Mouse (Mus musculus) heart, embryonic 15.5 days (tissue): ENCODE results near the gene Foxn3. TPM values are rescaled to one million over a fixed set of nuclear protein-coding genes. Genes with fewer than 3 reads are reported as not detected.

Source experiments
- ATAC-seq: fragments of 200-750 bp; cut with Nextera tagmentation; replicated peaks from 2 replicates; pipeline ENCODE4 v1.8.0; 2017; ENCODE audit warnings: low read depth, moderate TSS enrichment; ENCODE audit not compliant: insufficient number of reproducible peaks, insufficient read depth, low FRiP score
- H3K27ac ChIP-seq: fragments of 300-500 bp; sonication (generic); 2 replicates; pipeline ENCODE4 v1.5.1; 2015; ENCODE audit warnings: mild to moderate bottlenecking, inconsistent platforms
- H3K27me3 ChIP-seq: fragments of 300-500 bp; sonication (generic); 2 replicates; pipeline ENCODE4 v1.6.1; 2015; ENCODE audit warnings: inconsistent platforms
- H3K36me3 ChIP-seq: fragments of 300-500 bp; sonication (generic); 2 replicates; pipeline ENCODE4 v1.6.1; 2015; ENCODE audit warnings: mild to moderate bottlenecking, inconsistent platforms
- H3K4me1 ChIP-seq: fragments of 300-500 bp; sonication (generic); replicated peaks from 2 replicates; pipeline ENCODE4 v1.6.1; 2015; ENCODE audit warnings: inconsistent platforms
- H3K4me2 ChIP-seq: fragments of 300-500 bp; sonication (generic); 2 replicates; pipeline ENCODE4 v1.6.1; 2015; ENCODE audit warnings: inconsistent platforms, mild to moderate bottlenecking, moderate library complexity
- H3K4me3 ChIP-seq: fragments of 300-500 bp; sonication (generic); 2 replicates; pipeline ENCODE4 v1.5.1; 2015; ENCODE audit warnings: mild to moderate bottlenecking, inconsistent platforms
- H3K9ac ChIP-seq: fragments of 300-500 bp; sonication (generic); 2 replicates; pipeline ENCODE4 v1.6.1; 2015; ENCODE audit warnings: mild to moderate bottlenecking, inconsistent platforms
- H3K9me3 ChIP-seq: fragments of 300-500 bp; sonication (generic); replicated peaks from 2 replicates; pipeline ENCODE4 v1.6.1; 2016; ENCODE audit warnings: inconsistent platforms
- WGBS: fragments of 180-500 bp; shearing (Covaris S2); methylation state at CpG from one replicate; pipeline ENCODE4 v1.1.7; 2015; ENCODE audit warnings: mixed read lengths; 5-methylcytosine and 5-hydroxymethylcytosine counted together
- polyA plus RNA-seq: library from polyadenylated mRNA; unstranded; fragments of >200 nt; fragmentation: Nextera tagmentation; extraction: Ambion mirVana; gene quantifications from 2 replicates; pipeline ENCODE4 v1.2.1, GENCODE M21; 2015

Foxn3 gene
- polyA plus RNA-seq, 1 experiment from 2014 or later = 57.5 TPM

DNA sequence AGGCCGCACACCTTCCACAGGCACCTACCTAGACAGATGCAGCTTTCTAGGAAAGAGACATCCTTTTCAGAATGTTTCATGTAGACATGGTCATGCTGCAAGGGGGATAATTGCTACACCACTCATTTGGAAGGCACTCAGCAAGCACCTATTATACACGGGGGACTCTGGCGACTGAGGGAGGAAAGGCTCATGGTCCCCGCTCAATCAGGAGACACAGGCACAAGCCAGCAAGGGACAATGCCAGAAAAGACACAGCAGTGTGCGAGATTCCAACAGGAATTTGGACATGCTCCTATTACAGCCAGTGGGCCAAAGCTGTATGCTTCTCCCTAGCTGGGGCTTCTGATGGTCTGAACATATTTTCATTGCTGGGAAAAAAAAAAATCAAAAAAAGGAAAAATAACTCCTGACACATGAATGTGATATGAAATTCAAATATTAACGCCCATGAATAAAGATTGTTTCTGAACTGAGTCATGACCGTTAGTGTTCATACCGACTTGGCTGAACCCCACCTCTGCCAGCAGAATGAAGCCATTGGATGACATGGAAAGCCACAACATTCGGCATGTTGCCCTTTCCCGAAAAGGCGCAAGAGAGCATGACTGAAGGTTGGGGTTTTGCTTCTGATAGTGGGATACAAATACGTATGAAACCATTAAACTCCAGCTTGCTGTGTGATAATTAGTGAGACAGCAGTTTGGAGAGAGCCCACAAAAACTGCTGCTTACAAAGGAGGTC is 299.6 kb downstream of the Foxn3 start:
- Histone ChIP-seq H3K9ac (no peak overlapping the region), H3K27me3 (no peaks in the 10 kb centered on the region), H3K4me2 (no peak overlapping the region), H3K4me3 (no peak overlapping the region), H3K4me1 (peaks cover 65% of the 10 kb centered on the region), H3K9me3 (no peaks in the 10 kb centered on the region), H3K27ac (no peak overlapping the region), H3K36me3 (no peaks in the 10 kb centered on the region)
- WGBS = 75% methylated on average over 12 of the region's 12 CpGs
- ATAC-seq = no peak

GRCm38 (mm10) chr12:99262840-99263239 is 300.5 kb downstream of the Foxn3 start:
- H3K27ac ChIP-seq = no peak overlapping the region
- no peak overlapping the region for H3K9ac ChIP-seq
- H3K4me3 ChIP-seq = no peak overlapping the region
- no peak overlapping the region for H3K4me2 ChIP-seq
- H3K4me1 ChIP-seq = peaks cover 72% of the 10 kb centered on the region
- 76% methylated on average over 1 of the region's 1 CpGs for WGBS
- H3K36me3 ChIP-seq = no peaks in the 10 kb centered on the region
- no peaks in the 10 kb centered on the region for H3K9me3 ChIP-seq
- ATAC-seq = no peak
- H3K27me3 ChIP-seq = no peaks in the 10 kb centered on the region

GRCm38 (mm10) chr12:99262066-99262599 is 301.2 kb downstream of the Foxn3 start:
- no peaks in the 10 kb centered on the region for H3K9me3 ChIP-seq
- no peak for ATAC-seq

DNA sequence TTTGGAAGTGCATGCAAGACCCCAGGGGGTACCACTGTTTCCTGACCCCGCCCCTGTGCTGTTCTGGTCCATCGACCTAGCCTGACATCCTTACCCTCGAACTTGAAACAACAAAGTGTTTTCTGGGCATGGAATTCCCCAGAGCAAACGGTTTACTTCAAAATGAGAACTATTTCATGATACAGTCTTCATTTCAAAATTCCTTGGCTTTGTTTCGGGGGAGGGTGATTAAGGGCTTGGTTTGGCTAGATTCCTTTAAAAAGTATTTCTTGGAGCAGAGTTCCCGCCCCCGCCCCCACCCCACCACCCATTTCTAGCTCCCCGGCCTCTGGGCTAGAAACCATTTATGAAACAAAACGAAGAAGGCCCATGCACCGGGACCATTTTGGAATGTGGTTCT is 303.2 kb downstream of the Foxn3 start:
- H3K36me3 ChIP-seq = no peaks in the 10 kb centered on the region
- H3K4me3 ChIP-seq = no peak overlapping the region
- no peak overlapping the region for H3K4me2 ChIP-seq
- WGBS = 57% methylated on average over 10 of the region's 10 CpGs
- H3K9ac ChIP-seq = no peak overlapping the region
- peak overlapping the region; percentile 62 for H3K27ac ChIP-seq
- no peaks in the 10 kb centered on the region for H3K27me3 ChIP-seq
- no peaks in the 10 kb centered on the region for H3K9me3 ChIP-seq
- no peak for ATAC-seq
- H3K4me1 ChIP-seq = peaks cover 73% of the 10 kb centered on the region

More at GRCm38 (mm10) chr12:99262066-99262599, 301.2 kb downstream of the Foxn3 start:
- Histone ChIP-seq H3K4me1 (peaks cover 74% of the 10 kb centered on the region), H3K36me3 (no peaks in the 10 kb centered on the region), H3K4me2 (no peak overlapping the region), H3K27me3 (no peaks in the 10 kb centered on the region), H3K27ac (no peak overlapping the region; the same call in 1 of the 2 replicates), H3K4me3 (no peak overlapping the region), H3K9ac (no peak overlapping the region)
- 65% methylated on average over 11 of the region's 11 CpGs for WGBS

DNA sequence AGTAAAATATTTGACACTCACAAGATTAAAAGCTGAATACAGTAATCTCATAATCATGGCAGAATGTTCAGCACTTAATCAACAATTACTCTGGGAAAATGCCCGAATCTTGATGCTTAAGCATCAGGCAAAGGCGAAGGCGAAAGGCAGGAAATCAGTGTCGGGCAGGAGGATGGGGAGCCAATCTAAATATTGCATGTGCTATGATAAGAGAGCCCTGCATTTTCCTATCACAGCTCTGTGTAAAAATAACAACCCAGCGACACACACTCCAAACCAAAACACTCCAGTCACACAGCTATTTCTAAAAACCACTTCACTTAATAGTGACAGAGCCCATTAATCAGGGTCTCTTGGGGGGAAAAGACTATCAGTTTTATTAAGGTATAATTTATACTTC is 305.8 kb downstream of the Foxn3 start:
- Histone ChIP-seq H3K9ac (no peak overlapping the region), H3K4me3 (no peak overlapping the region), H3K27ac (peak overlapping the region; percentile 84), H3K4me1 (peaks cover 60% of the 10 kb centered on the region), H3K36me3 (no peaks in the 10 kb centered on the region), H3K27me3 (no peaks in the 10 kb centered on the region), H3K9me3 (no peaks in the 10 kb centered on the region), H3K4me2 (peak overlapping the region; percentile 42)
- ATAC-seq = peak; percentile 74
- WGBS = 8% methylated on average over 5 of the region's 5 CpGs

DNA sequence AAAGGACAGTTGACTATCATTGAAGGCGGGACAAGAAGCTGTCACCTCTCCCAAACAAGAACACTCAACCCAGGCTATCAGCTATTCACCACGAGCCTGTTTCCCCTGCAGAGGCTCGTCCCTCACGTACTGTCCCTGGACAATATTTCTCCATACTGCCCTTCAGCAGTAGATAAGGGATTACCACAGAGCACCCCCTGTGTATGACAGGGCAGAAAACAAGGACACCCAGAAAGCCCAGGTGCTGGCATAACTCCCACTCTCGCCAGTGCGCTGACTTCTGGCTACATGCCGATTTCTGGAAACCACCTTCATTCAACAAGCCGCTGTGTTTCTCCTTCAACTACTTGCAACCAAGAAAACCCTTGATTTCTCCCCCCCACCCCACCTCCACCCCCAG is 306.4 kb downstream of the Foxn3 start:
- Histone ChIP-seq H3K9me3 (no peaks in the 10 kb centered on the region), H3K4me1 (peaks cover 55% of the 10 kb centered on the region), H3K36me3 (no peaks in the 10 kb centered on the region), H3K9ac (no peak overlapping the region), H3K4me3 (no peak overlapping the region), H3K4me2 (peak overlapping the region; percentile 42), H3K27ac (peak overlapping the region; percentile 84), H3K27me3 (no peaks in the 10 kb centered on the region)
- WGBS = 42% methylated on average over 8 of the region's 8 CpGs
- ATAC-seq = peak; percentile 45; the same call in 1 of the 2 replicates

GRCm38 (mm10) chr12:99256463-99256862 is 306.9 kb downstream of the Foxn3 start:
- 68% methylated on average over 5 of the region's 5 CpGs for WGBS
- ATAC-seq = no peak
- Histone ChIP-seq H3K9me3 (no peaks in the 10 kb centered on the region), H3K36me3 (no peaks in the 10 kb centered on the region), H3K4me2 (no peak overlapping the region), H3K9ac (no peak overlapping the region), H3K27me3 (no peaks in the 10 kb centered on the region), H3K27ac (peak overlapping the region; percentile 84), H3K4me3 (no peak overlapping the region), H3K4me1 (peaks cover 52% of the 10 kb centered on the region)

- no peak for ATAC-seq
- no peak overlapping the region for H3K9ac ChIP-seq
- no peak overlapping the region for H3K4me3 ChIP-seq
- WGBS = 89% methylated on average over 8 of the region's 8 CpGs
- no peaks in the 10 kb centered on the region for H3K27me3 ChIP-seq
- H3K9me3 ChIP-seq = no peaks in the 10 kb centered on the region
- H3K4me2 ChIP-seq = no peak overlapping the region
- no peaks in the 10 kb centered on the region for H3K36me3 ChIP-seq
- H3K27ac ChIP-seq = no peak overlapping the region
- H3K4me1 ChIP-seq = peaks cover 51% of the 10 kb centered on the region
Observed at GRCm38 (mm10) chr12:99254436-99254835, 308.9 kb downstream of the Foxn3 start.

DNA sequence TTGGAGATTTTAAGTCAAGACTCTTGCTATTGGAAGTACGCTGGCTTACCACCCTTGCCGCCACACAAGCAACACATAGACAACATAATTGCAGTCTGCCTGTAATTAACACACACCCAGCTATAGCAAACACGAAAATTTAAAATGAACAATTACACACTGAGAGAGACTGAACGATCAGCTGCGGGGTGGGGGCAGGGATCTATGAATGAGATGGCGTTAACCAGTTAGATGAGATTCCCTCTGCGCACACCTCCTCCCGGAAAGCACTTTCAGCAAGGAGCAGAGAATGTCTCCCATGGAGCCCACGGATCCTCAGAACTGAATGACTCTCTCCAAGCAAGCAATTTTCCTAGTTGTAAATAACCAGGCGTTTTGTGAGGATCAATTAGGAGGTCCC is 309.8 kb downstream of the Foxn3 start:
- ATAC-seq = no peak
- Histone ChIP-seq H3K27ac (no peak overlapping the region), H3K9me3 (no peaks in the 10 kb centered on the region), H3K4me2 (no peak overlapping the region), H3K9ac (no peak overlapping the region), H3K4me1 (peaks cover 47% of the 10 kb centered on the region), H3K4me3 (no peak overlapping the region), H3K36me3 (no peaks in the 10 kb centered on the region), H3K27me3 (no peaks in the 10 kb centered on the region)
- WGBS = 89% methylated on average over 10 of the region's 10 CpGs

DNA sequence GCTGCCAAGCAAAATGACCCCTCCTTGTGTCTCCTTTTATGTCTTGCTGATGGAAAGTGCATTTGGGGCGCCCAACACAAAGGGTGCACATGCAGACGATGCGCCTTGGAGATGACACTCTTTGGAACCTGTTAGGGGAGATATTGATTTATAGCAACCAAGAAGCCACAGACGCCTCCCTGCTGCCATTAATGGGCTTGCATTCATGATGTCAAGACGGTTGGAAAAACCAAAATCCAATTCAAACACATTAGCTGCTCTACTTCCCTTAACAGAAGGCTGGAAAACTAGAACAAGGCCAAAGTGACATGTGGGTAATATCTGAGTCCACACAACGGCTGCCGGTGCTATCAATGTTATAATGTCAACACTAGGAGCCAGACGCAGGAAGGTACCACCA is 314.8 kb downstream of the Foxn3 start:
- WGBS = 79% methylated on average over 8 of the region's 8 CpGs

GRCm38 (mm10) chr12:99247939-99248338 is 315.4 kb downstream of the Foxn3 start:
- no peak for ATAC-seq
- no peaks in the 10 kb centered on the region for H3K36me3 ChIP-seq
- H3K9me3 ChIP-seq = no peaks in the 10 kb centered on the region
- H3K4me3 ChIP-seq = no peak overlapping the region
- H3K27me3 ChIP-seq = no peaks in the 10 kb centered on the region
- 74% methylated on average over 6 of the region's 6 CpGs for WGBS
- peaks cover 29% of the 10 kb centered on the region for H3K4me1 ChIP-seq
- H3K9ac ChIP-seq = no peak overlapping the region
- H3K4me2 ChIP-seq = no peak overlapping the region
- no peak overlapping the region for H3K27ac ChIP-seq

More for the DNA sequence above, 314.8 kb downstream of the Foxn3 start:
- no peaks in the 10 kb centered on the region for H3K27me3 ChIP-seq
- ATAC-seq = no peak
- H3K4me2 ChIP-seq = no peak overlapping the region
- H3K9me3 ChIP-seq = no peaks in the 10 kb centered on the region
- H3K27ac ChIP-seq = no peak overlapping the region
- no peak overlapping the region for H3K9ac ChIP-seq
- no peak overlapping the region for H3K4me3 ChIP-seq
- peaks cover 29% of the 10 kb centered on the region for H3K4me1 ChIP-seq
- H3K36me3 ChIP-seq = no peaks in the 10 kb centered on the region
